Mouse (Mus musculus) macrophage (primary cell): ENCODE results near the gene Gcnt1. TPM values are rescaled to one million over a fixed set of nuclear protein-coding genes. Genes with fewer than 3 reads are reported as not detected.

Source experiments
- H3K27ac ChIP-seq: fragments of 350-480 bp; formaldehyde crosslinking; 2 replicates; pipeline ENCODE4 v1.9.0; 2021
- H3K36me3 ChIP-seq: fragments of 350-480 bp; formaldehyde crosslinking; 2 replicates; pipeline ENCODE4 v1.9.0; 2021; ENCODE audit errors: inconsistent target
- H3K4me3 ChIP-seq: fragments of 350-480 bp; formaldehyde crosslinking; 2 replicates; pipeline ENCODE4 v1.9.0; 2021; ENCODE audit errors: inconsistent target
- H3K79me2 ChIP-seq: fragments of 350-480 bp; formaldehyde crosslinking; 2 replicates; pipeline ENCODE4 v1.9.0; 2021; ENCODE audit errors: inconsistent target
- WGBS: methylation state at CpG from one replicate; pipeline ENCODE4 v1.1.7; 2026; ENCODE audit warnings: inconsistent platforms; ENCODE audit not compliant: missing documents; 5-methylcytosine and 5-hydroxymethylcytosine counted together
- polyA plus RNA-seq: library from polyadenylated mRNA; stranded (reverse); fragments of 250-400 nt; gene quantifications from 3 replicates; pipeline ENCODE4 v1.2.4, GENCODE M21; 2018; ENCODE audit warnings: inconsistent platforms

The Gcnt1 gene
- polyA plus RNA-seq, 1 experiment from 2014 or later = 28.8 TPM

DNA sequence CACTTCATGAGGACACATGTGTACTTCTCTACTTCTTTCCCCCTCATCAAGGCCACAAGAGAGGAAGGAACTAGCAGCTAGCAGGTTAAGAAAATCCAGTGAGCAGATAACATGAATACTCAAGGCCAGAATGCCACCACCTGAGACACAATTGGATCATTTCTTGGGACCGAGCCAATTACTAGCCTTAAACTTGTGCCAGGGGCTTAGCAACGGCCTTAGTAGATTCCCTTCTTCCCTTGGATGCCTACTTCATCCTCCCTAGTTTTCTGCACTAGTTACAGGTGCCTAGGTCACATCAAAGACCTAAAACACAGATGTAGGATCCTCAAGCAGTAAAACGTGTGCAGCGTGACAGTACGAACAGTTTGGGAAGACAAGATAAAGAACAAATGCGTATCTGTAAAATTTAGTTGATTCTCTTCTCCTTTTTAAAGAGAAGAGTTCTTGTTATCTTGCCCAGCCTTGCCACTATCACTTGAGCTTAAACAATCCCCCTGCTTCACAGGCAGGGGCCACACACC lies 44.7 kb downstream of the Gcnt1 start:
- Histone ChIP-seq H3K4me3 (no peak overlapping the region), H3K27ac (no peak overlapping the region), H3K79me2 (peaks cover 50% of the 10 kb centered on the region), H3K36me3 (peaks cover 44% of the 10 kb centered on the region)
- 78% methylated on average over 6 of the region's 6 CpGs for WGBS

DNA sequence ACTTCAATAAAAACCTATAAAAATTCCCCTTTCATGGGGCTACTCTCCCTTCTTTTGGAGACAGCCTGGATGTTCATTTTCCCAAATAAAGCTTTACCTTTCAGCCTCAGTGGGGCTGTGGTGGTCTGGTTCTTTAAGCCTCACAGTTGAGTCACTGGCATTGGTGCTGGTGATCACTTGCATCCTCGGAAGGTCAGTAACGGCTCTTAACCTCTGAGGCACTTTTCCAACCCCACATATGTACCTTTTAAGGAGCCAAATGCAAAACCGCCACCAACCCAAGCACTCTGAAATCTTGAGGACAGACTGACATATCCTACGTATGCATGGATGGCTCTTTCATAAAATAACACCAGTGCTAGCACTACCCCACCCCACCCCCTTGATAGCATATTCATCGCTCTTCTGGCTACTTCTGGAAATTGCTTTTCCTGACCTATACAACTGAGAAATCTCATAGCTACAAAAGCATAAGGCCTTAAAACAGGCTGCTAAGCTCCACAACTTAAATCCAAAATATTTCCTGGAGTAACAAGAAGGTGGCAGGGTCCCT lies 48.9 kb downstream of the Gcnt1 start:
- whole genome bisulfite sequencing = 83% methylated on average over 5 of the region's 5 CpGs
- H3K36me3 ChIP-seq = peaks cover 8% of the 10 kb centered on the region; the same call in 1 of the 2 replicates
- H3K79me2 ChIP-seq = peaks cover 11% of the 10 kb centered on the region; the same call in 1 of the 2 replicates
- no peak overlapping the region for H3K4me3 ChIP-seq
- H3K27ac ChIP-seq = no peak overlapping the region

DNA sequence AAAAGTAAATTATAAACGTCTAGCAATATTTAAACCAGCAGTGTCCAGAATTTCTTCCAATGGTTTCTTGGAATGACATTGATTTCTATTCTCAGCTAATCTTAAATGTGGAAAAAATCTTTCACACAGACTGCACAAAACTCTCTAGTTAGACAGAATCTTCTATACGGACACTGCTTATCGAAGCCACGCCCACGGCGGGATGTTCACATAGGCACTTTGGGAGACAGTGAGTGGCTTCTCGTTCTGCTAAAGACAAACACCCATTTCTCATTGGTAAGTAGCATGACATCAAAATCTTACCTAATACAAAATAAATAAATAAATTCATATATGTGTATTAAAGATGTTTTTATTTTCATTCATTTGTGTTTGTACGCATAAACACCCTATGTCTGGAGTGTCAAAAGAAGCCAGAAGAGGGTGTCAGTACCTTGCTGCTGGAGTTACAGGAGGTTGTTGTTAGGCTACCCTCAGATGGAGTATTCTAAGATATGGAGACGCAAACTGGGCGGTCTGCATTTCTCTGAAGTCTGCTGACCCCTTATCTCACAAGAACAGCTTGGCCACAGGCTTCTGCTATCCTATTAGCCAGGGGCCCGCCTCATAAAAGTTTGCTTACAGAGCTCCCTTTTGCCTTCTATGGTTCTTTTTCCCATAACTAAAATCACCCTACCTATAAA lies 49.5 kb downstream of the Gcnt1 start:
- Histone ChIP-seq H3K36me3 (0 out of 2 replicates have a peak, but pooled peaks cover 2% of the 10 kb centered on the region), H3K4me3 (no peak overlapping the region), H3K27ac (no peak overlapping the region), H3K79me2 (peaks cover 6% of the 10 kb centered on the region; the same call in 1 of the 2 replicates)
- 91% methylated on average over 11 of the region's 11 CpGs for WGBS

DNA sequence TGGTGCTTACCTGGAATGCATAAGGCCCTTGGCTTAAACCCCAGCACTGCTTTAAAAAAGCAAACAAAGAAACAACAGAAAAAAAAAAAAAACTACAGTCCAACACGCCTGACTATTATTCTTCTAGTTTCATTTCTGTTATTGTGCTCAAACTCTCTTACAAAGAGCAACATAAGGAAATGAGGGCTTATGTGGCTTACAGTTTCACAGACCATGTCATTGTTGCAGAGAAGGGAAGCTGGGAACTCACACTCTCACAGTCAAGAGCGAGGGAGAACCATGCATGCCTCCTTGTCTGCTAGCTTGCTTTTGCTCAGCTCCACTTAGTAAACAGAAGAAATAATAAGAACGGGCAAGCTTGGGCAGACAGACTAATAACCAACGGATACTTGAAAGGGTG lies 52.9 kb downstream of the Gcnt1 start:
- H3K4me3 ChIP-seq = no peak overlapping the region
- H3K27ac ChIP-seq = peak overlapping the region; percentile 57
- 14% methylated on average over 4 of the region's 4 CpGs for WGBS

DNA sequence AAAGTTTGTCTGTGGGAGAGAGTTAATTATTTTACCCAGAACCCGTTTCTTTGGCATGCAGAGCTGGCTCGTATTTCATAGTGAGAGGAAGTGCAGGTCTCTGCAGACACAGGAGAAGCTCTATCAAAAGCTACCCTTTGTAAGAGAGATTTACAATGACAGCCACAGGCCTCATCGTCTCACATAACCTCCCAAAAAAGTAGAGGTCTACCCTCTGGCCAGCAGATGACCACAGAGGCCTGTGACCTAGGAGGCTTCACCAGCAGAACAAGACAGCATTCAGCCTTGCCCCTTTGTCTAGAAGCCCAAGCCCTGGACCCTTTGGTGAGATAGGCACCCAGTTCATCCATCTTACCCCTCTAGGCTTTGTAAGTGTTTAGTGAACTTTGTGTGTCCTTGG lies 53.9 kb downstream of the Gcnt1 start:
- H3K27ac ChIP-seq = no peak overlapping the region
- 28% methylated on average over 3 of the region's 3 CpGs for WGBS
- H3K79me2 ChIP-seq = no peaks in the 10 kb centered on the region
- H3K36me3 ChIP-seq = no peaks in the 10 kb centered on the region
- H3K4me3 ChIP-seq = no peak overlapping the region

More for the DNA sequence above, 52.9 kb downstream of the Gcnt1 start:
- Histone ChIP-seq H3K79me2 (no peaks in the 10 kb centered on the region), H3K36me3 (no peaks in the 10 kb centered on the region)

DNA sequence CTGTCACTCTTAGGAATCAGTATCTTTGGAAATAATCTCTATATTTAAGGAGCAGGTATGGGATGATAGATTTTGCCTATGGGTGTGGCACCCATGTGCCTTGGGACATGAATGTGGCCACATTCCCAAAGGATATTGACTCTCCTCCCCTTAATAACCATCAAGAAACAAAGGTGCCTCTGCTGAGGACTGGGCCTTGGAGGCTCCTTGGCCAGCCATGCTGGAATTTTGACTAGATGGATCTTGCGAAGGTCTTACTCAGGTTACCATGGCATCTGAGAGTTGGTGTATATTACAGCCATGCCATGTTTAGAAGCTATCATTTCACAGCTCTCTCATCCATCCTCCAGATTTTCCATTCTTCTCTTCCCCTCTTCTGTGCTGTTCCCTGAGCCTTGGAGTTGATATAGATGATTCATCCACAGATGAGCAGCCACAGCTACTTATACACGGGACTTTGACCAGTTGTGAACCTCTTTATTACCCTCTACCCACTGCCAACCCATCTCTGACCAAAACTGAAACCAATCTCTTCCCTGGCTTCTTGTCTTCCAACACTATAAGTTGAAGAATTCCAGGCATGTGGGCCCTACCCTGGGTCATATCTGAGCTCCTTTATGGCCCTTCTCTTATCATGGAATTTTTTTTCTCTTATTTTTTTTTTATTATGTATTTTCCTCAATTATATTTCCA lies 56.2 kb downstream of the Gcnt1 start:
- H3K4me3 ChIP-seq = no peak overlapping the region
- H3K36me3 ChIP-seq = no peaks in the 10 kb centered on the region
- H3K79me2 ChIP-seq = no peaks in the 10 kb centered on the region
- 88% methylated on average over 2 of the region's 2 CpGs for WGBS
- no peak overlapping the region for H3K27ac ChIP-seq

DNA sequence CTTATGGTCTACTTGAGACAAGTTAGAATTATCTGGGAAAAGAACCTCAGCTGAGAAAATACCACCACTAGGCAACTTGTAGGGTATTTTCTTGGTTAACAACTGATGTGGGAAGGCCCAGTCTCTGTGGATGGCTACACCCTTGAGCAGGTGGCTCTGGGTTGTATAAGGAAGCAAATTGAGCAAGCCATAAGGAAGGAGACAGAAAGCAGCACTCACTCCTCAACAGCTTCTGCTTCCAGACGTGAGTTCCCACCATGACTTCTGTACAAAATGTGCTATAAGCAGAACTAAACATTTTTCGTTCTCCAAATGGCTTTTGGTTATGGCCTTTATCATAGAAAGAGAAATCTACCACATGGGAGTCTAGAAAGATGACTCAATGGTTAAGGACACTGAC lies 58.2 kb downstream of the Gcnt1 start:
- H3K27ac ChIP-seq = no peak overlapping the region
- WGBS = 19% methylated on average over 2 of the region's 2 CpGs
- no peaks in the 10 kb centered on the region for H3K36me3 ChIP-seq
- H3K4me3 ChIP-seq = no peak overlapping the region
- no peaks in the 10 kb centered on the region for H3K79me2 ChIP-seq

DNA sequence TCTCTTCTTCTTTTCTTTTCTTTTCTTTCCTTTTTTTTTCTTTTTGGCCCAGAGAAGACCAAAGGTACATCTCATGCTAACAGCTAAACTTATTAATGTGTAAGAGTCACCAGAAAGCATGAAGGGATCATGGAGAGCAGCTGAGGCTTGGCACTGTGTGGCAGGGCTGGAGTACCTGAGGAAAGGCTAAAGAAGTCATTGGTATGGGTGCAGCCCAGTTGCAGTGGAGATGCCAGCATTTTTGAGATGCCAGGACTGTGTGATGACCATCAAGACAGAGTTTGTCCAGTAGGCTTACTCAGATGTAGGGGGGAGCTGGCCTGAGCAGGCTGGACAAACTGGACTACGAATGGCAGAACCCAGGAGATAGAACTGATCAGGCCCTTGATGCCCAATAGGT lies 58.9 kb downstream of the Gcnt1 start:
- Histone ChIP-seq H3K36me3 (no peaks in the 10 kb centered on the region), H3K27ac (no peak overlapping the region), H3K4me3 (no peak overlapping the region), H3K79me2 (no peaks in the 10 kb centered on the region)
- 100% methylated on average over 1 of the region's 1 CpGs for WGBS

DNA sequence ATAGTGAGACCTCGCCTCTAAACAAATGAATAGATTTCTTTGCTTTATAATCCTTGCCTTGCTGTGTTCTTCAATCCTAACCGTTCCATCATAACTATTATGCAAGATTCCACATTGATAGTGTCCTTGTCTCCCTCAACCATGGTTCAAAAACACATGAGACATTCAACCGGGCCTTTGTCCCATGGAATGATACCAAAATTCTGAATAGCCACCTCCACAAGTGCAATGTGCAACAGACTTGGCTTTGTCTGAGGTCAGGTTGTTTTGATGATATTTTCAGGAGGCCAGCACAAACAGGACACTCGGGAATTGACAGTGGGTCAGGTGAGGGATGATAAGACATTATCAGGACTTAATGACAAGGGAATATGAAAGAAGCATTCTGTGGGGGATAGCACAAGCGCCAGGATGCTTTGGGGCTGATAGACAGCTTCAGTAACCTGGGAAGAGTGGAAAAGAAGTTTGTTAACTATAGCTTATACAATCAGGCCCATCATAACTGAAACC lies 59.9 kb downstream of the Gcnt1 start:
- no peaks in the 10 kb centered on the region for H3K79me2 ChIP-seq
- H3K27ac ChIP-seq = no peak overlapping the region
- no peaks in the 10 kb centered on the region for H3K36me3 ChIP-seq
- no peak overlapping the region for H3K4me3 ChIP-seq
- WGBS = 90% methylated on average over 5 of the region's 5 CpGs

DNA sequence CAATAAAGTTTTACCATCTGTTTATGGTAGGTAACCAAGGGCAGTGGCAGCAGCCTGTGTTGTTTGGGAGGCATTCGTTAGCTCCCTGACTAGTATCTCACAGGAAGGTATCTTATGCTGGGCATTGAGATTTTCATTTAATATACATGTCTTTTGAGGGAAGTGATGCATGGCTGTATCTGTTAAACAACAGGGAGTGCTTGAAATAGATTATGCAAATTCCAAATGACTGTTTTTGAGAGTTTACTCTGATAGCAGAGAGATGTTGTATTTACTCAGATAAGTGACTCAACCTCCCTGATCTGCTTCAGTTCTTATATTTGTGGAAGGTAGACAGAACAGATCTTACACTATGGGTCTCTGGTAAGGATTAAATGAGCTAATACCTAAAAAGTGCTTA lies 61.1 kb downstream of the Gcnt1 start:
- Histone ChIP-seq H3K27ac (no peak overlapping the region), H3K4me3 (no peak overlapping the region), H3K36me3 (no peaks in the 10 kb centered on the region), H3K79me2 (no peaks in the 10 kb centered on the region)
- WGBS = 77% methylated on average over 1 of the region's 1 CpGs

DNA sequence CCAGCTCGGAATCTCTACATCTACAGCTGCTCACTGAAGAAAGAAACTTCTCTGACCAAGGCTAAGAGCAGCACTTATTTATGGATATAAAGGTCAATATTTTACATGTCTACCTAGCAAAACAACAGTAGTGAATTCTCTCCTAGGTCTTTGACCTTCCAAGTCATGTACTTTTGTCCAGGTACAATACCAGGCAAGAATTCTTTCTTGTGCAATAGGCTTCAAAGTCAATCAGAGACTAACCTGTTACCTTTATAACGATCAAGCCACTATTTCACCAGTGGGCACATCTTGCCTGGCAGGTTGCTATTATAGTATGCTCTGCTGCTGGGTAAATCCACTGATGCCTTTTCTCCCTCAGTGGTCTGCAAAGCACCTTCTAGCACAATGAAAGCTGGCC lies 61.6 kb downstream of the Gcnt1 start:
- WGBS = 89% methylated on average over 2 of the region's 2 CpGs
- no peaks in the 10 kb centered on the region for H3K79me2 ChIP-seq

DNA sequence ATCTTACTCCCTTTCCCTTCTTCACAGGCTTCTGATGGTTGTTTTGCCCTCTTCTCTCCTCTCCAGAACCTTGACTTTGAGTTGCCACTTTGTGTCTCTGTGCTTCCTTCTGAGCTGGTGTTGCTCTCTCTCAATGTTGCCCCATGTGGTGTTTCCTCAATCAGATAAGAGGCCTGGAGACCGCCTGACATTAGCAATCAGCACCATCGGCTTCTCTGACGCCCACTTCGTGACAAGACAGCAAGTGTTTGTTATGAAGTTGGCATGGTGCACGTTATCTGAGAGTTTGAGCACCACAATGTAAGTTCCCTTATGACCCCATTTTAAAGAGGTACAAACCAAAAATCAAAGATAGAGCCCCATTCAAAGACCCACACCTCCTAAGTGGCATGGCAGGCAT lies 76.6 kb downstream of the Gcnt1 start:
- no peak overlapping the region for H3K27ac ChIP-seq
- no peak overlapping the region for H3K4me3 ChIP-seq
- 81% methylated on average over 5 of the region's 5 CpGs for WGBS
- no peaks in the 10 kb centered on the region for H3K36me3 ChIP-seq
- no peaks in the 10 kb centered on the region for H3K79me2 ChIP-seq

More for the DNA sequence above, 61.6 kb downstream of the Gcnt1 start:
- Histone ChIP-seq H3K4me3 (no peak overlapping the region), H3K27ac (no peak overlapping the region), H3K36me3 (no peaks in the 10 kb centered on the region)

DNA sequence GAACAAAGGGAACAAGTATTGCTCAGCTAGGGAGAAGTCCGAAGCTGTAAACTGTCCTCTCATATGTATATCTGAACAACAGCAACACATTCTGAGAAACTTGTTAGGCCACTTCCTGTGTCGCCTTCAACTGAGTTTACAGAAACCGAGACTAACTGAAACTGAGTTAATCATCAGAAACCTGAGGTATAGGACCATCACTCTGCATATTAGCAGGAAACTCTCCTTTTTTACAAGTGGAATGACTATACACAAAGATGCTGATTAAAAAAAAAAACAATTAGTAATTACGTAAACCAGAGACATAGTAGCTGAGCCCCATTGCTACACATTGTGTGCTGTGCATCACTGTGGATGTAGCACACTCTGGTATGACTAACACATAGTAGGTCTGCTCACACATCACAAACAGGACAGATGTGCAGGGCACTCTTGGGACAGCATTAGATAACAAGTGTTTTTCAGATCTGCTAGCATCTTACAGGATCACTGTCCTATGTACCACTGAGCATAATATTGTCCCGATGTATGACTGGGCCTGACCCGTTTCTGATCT lies 77.4 kb downstream of the Gcnt1 start:
- no peaks in the 10 kb centered on the region for H3K79me2 ChIP-seq
- WGBS = 51% methylated on average over 6 of the region's 6 CpGs
- H3K27ac ChIP-seq = no peak overlapping the region
- H3K36me3 ChIP-seq = no peaks in the 10 kb centered on the region
- no peak overlapping the region for H3K4me3 ChIP-seq

DNA sequence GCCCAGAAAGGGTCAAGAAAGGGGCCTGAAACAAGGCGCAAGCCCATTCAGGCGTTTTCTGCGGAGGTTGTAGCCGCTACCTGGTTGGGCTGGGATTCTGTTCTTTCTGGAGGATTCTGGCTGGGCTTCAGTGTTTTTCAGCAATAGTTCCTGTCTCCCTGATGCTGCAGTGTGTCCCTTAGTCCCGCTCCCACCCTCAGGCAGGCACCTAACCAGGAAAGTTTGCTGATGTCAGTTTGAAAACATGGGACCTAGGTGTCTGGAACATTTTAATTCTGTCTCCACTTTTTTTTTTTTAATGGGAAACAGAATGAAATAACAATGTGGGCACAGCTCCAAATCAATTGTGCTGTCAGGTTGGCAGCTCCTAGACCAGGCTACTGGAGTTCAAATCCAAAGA lies 78.5 kb downstream of the Gcnt1 start:
- Histone ChIP-seq H3K79me2 (no peaks in the 10 kb centered on the region), H3K27ac (no peak overlapping the region), H3K36me3 (no peaks in the 10 kb centered on the region), H3K4me3 (no peak overlapping the region)
- 95% methylated on average over 5 of the region's 5 CpGs for WGBS

DNA sequence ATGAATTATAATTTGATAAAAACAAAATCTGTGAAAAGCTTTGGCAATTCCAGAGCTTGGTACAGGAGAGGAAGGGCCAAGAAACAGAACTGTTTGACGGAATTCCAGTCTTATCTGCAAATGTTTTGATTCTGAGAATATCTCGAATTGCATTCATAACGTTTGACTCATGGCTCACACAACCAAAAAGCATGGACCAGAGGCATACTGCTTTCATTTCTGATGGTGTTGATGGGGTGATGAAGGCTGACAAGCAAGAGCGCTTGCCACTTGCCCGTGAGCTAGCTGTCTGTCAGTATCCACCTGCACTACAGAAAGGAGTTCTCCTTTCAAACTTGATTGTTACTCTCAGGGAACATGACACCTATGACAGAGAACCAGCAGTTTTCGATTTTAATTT lies 83.1 kb downstream of the Gcnt1 start:
- H3K79me2 ChIP-seq = no peaks in the 10 kb centered on the region
- H3K36me3 ChIP-seq = no peaks in the 10 kb centered on the region
- no peak overlapping the region for H3K27ac ChIP-seq
- whole genome bisulfite sequencing = 91% methylated on average over 6 of the region's 6 CpGs
- no peak overlapping the region for H3K4me3 ChIP-seq
